Mouse (Mus musculus): ENCODE measurements around the gene Zfp68.
"Not testable (repeated sequence)": the region's sequence is repeated elsewhere in the genome, so short reads cannot be mapped to it uniquely, and the experiment has no call there.

Gene Zfp68

GRCm38 (mm10) chr5:138619211-138620128, at the start of gene Zfp68:
Zfp68 (minus strand) TSS chr5:138619761.
- DNase-seq (ENCODE audit: extremely low spot score, low read depth, low spot score) = peak; percentile 86

- DNase-seq (ENCODE audit: extremely low spot score, low read depth, low spot score) = no peak
These were observed 39.4 kb upstream of the Zfp68 start for GRCm38 (mm10) chr5:138658922-138659321.

GRCm38 (mm10) chr5:138657854-138658253, 38.3 kb upstream of the Zfp68 start:
- DNase-seq (ENCODE audit: extremely low spot score, low read depth, low spot score) = no peak

GRCm38 (mm10) chr5:138657407-138657806, 37.8 kb upstream of the Zfp68 start:
- DNase-seq (ENCODE audit: extremely low spot score, low read depth, low spot score) = no peak

- DNase-seq (ENCODE audit: extremely low spot score, low read depth, low spot score) = no peak
These were observed 37.1 kb upstream of the Zfp68 start for GRCm38 (mm10) chr5:138656477-138657156.

- no peak for DNase-seq (ENCODE audit: extremely low spot score, low read depth, low spot score)
These were observed 33.4 kb upstream of the Zfp68 start for GRCm38 (mm10) chr5:138652911-138653310.

GRCm38 (mm10) chr5:138641761-138642160, 22.2 kb upstream of the Zfp68 start:
- DNase-seq (ENCODE audit: extremely low spot score, low read depth, low spot score) = no peak

GRCm38 (mm10) chr5:138641081-138641480, 21.5 kb upstream of the Zfp68 start:
- DNase-seq (ENCODE audit: extremely low spot score, low read depth, low spot score) = no peak

- DNase-seq (ENCODE audit: extremely low spot score, low read depth, low spot score) = no peak
These were observed 16.9 kb upstream of the Zfp68 start for GRCm38 (mm10) chr5:138636486-138636885.

- no peak for DNase-seq (ENCODE audit: extremely low spot score, low read depth, low spot score)
These were observed 3.9 kb upstream of the Zfp68 start for GRCm38 (mm10) chr5:138623478-138623875.

- peak; percentile 67 for DNase-seq (ENCODE audit: extremely low spot score, low read depth, low spot score)
These were observed 3.3 kb upstream of the Zfp68 start, which contains the start of gene A430033K04Rik for GRCm38 (mm10) chr5:138622645-138623477. A430033K04Rik (plus strand) TSS chr5:138622859.

- no peak for DNase-seq (ENCODE audit: extremely low spot score, low read depth, low spot score)
These were observed 1.3 kb upstream of the Zfp68 start for GRCm38 (mm10) chr5:138620836-138621235.

- DNase-seq (ENCODE audit: extremely low spot score, low read depth, low spot score) = no peak
These were observed 1.2 kb downstream of the Zfp68 start for GRCm38 (mm10) chr5:138618353-138618752.

- no peak for DNase-seq (ENCODE audit: extremely low spot score, low read depth, low spot score)
These were observed 32.2 kb downstream of the Zfp68 start for GRCm38 (mm10) chr5:138587396-138587795.

GRCm38 (mm10) chr5:138571623-138572022, 47.9 kb downstream of the Zfp68 start:
- no peak for DNase-seq (ENCODE audit: extremely low spot score, low read depth, low spot score)

GRCm38 (mm10) chr5:138564612-138565011, 54.9 kb downstream of the Zfp68 start, which contains the start of gene 1700123K08Rik:
1700123K08Rik (minus strand) TSS chr5:138564712.
- not testable (repeated sequence) for DNase-seq (ENCODE audit: extremely low spot score, low read depth, low spot score)
